Mouse (Mus musculus) midbrain, postnatal 0 days (tissue): ENCODE results near the gene Trhde. TPM values are rescaled to one million over a fixed set of nuclear protein-coding genes. Genes with fewer than 3 reads are reported as not detected.

ENCODE experiments used
- ATAC-seq: fragments of 200-750 bp; cut with Nextera tagmentation; 2 replicates; pipeline ENCODE4 v1.8.0; 2017; ENCODE audit warnings: moderate number of reproducible peaks, mild to moderate bottlenecking, moderate TSS enrichment, moderate library complexity; ENCODE audit not compliant: low FRiP score
- DNase-seq: peaks from one replicate; pipeline ENCODE4 v3.0.0-alpha.2; 2015; ENCODE audit warnings: low spot score
- H3K27ac ChIP-seq: fragments of 300-500 bp; sonication (generic); 2 replicates; pipeline ENCODE4 v1.5.1; 2014; ENCODE audit warnings: low read depth, mild to moderate bottlenecking, low read length, mixed read lengths
- H3K27me3 ChIP-seq: fragments of 300-500 bp; sonication (generic); 2 replicates; pipeline ENCODE4 v1.6.1; 2014; ENCODE audit warnings: low read length, control low read depth, mixed read lengths; ENCODE audit not compliant: insufficient read depth
- H3K36me3 ChIP-seq: fragments of 300-500 bp; sonication (generic); 2 replicates; pipeline ENCODE4 v1.6.1; 2014; ENCODE audit warnings: low read length, control low read depth, mixed read lengths; ENCODE audit not compliant: insufficient read depth
- H3K4me1 ChIP-seq: fragments of 300-500 bp; sonication (generic); 2 replicates; pipeline ENCODE4 v1.6.1; 2014; ENCODE audit warnings: mild to moderate bottlenecking, control low read depth, antibody characterized with exemption, low read length, mixed read lengths; ENCODE audit not compliant: insufficient read depth
- H3K4me2 ChIP-seq: fragments of 300-500 bp; sonication (generic); 2 replicates; pipeline ENCODE4 v1.6.1; 2014; ENCODE audit warnings: low read depth, mild to moderate bottlenecking, low read length, mixed read lengths; ENCODE audit not compliant: poor library complexity, severe bottlenecking
- H3K4me3 ChIP-seq: fragments of 300-500 bp; sonication (generic); 2 replicates; pipeline ENCODE4 v1.5.1; 2014; ENCODE audit warnings: low read depth, mild to moderate bottlenecking, low read length, moderate library complexity
- H3K9ac ChIP-seq: fragments of 300-500 bp; sonication (generic); replicated peaks from 2 replicates; pipeline ENCODE4 v1.6.1; 2014; ENCODE audit warnings: mild to moderate bottlenecking, low read length, moderate library complexity, mixed read lengths; ENCODE audit not compliant: poor library complexity, severe bottlenecking
- H3K9me3 ChIP-seq: fragments of 300-500 bp; sonication (generic); 2 replicates; pipeline ENCODE4 v1.6.1; 2016; ENCODE audit warnings: low read length, control low read depth
- CTCF ChIP-seq: IDR thresholded peaks from 2 replicates; pipeline ENCODE4 v1.5.1; 2016; ENCODE audit warnings: antibody characterized with exemption, mild to moderate bottlenecking
- WGBS: fragments of 180-500 bp; shearing (Covaris S2); extraction: QIAGEN DNeasy Blood & Tissue Kit; methylation state at CpG from one replicate; pipeline ENCODE4 v1.1.7; 2014; 5-methylcytosine and 5-hydroxymethylcytosine counted together
- polyA plus RNA-seq: library from polyadenylated mRNA; unstranded; fragments of >200 nt; fragmentation: Nextera tagmentation; extraction: Ambion mirVana; gene quantifications from 2 replicates; pipeline ENCODE4 v1.2.1, GENCODE M21; 2015
- total RNA-seq: library from RNA; depleted of rRNA; stranded (reverse); fragments of >200 nt; gene quantifications from 2 replicates; pipeline ENCODE4 v1.2.3, GENCODE M21; 2014

Trhde gene
- total and polyA plus RNA-seq, 2 experiments from 2014 or later, result 5.5 to 22.6 TPM

GRCm38 (mm10) chr10:114758614-114759013, 43.5 kb downstream of the Trhde start:
- H3K9ac ChIP-seq, result no peak overlapping the region
- H3K27me3 ChIP-seq, result no peaks in the 10 kb centered on the region
- H3K4me3 ChIP-seq, result no peak overlapping the region
- TF ChIP-seq CTCF, result no peak
- DNase-seq, result peak; percentile 5
- H3K4me2 ChIP-seq, result no peak overlapping the region
- 78% methylated on average over 9 of the region's 9 CpGs for WGBS
- H3K36me3 ChIP-seq, result no peaks in the 10 kb centered on the region
- no peaks in the 10 kb centered on the region for H3K4me1 ChIP-seq
- H3K27ac ChIP-seq, result no peak overlapping the region
- ATAC-seq, result no peak
- H3K9me3 ChIP-seq, result no peaks in the 10 kb centered on the region

- Histone ChIP-seq H3K4me1 (no peaks in the 10 kb centered on the region), H3K9me3 (no peaks in the 10 kb centered on the region), H3K4me3 (no peak overlapping the region), H3K4me2 (no peak overlapping the region), H3K9ac (no peak overlapping the region), H3K27me3 (no peaks in the 10 kb centered on the region), H3K27ac (no peak overlapping the region), H3K36me3 (no peaks in the 10 kb centered on the region)
- ATAC-seq (no peak), DNase-seq (no peak)
- no peak for TF ChIP-seq CTCF
- 76% methylated on average over 15 of the region's 15 CpGs for WGBS
These were observed 59.1 kb downstream of the Trhde start for GRCm38 (mm10) chr10:114742755-114743705.

- no peak for ATAC-seq
- Histone ChIP-seq H3K4me1 (no peaks in the 10 kb centered on the region), H3K4me2 (no peak overlapping the region), H3K27ac (no peak overlapping the region), H3K9me3 (no peaks in the 10 kb centered on the region), H3K27me3 (no peaks in the 10 kb centered on the region), H3K36me3 (no peaks in the 10 kb centered on the region), H3K4me3 (no peak overlapping the region), H3K9ac (no peak overlapping the region)
- TF ChIP-seq CTCF, result no peak
- DNase-seq, result no peak
- WGBS, result 90% methylated on average over 5 of the region's 5 CpGs
These were observed 62.2 kb downstream of the Trhde start for GRCm38 (mm10) chr10:114739916-114740315.

GRCm38 (mm10) chr10:114737581-114737980, 64.5 kb downstream of the Trhde start:
- Histone ChIP-seq H3K4me3 (no peak overlapping the region), H3K4me1 (no peaks in the 10 kb centered on the region), H3K9ac (no peak overlapping the region), H3K27ac (no peak overlapping the region), H3K36me3 (no peaks in the 10 kb centered on the region), H3K4me2 (no peak overlapping the region), H3K27me3 (no peaks in the 10 kb centered on the region), H3K9me3 (no peaks in the 10 kb centered on the region)
- WGBS, result 91% methylated on average over 2 of the region's 2 CpGs
- TF ChIP-seq CTCF, result no peak
- DNase-seq (no peak), ATAC-seq (no peak)

GRCm38 (mm10) chr10:114736377-114736776, 65.7 kb downstream of the Trhde start:
- no peak overlapping the region for H3K9ac ChIP-seq
- no peak overlapping the region for H3K4me2 ChIP-seq
- no peak overlapping the region for H3K4me3 ChIP-seq
- DNase-seq (no peak), ATAC-seq (no peak)
- 91% methylated on average over 3 of the region's 3 CpGs for WGBS
- TF ChIP-seq CTCF, result no peak
- H3K36me3 ChIP-seq, result no peaks in the 10 kb centered on the region
- no peak overlapping the region for H3K27ac ChIP-seq
- no peaks in the 10 kb centered on the region for H3K27me3 ChIP-seq
- H3K4me1 ChIP-seq, result no peaks in the 10 kb centered on the region
- H3K9me3 ChIP-seq, result no peaks in the 10 kb centered on the region

- Histone ChIP-seq H3K4me1 (no peaks in the 10 kb centered on the region), H3K27ac (no peak overlapping the region), H3K4me2 (no peak overlapping the region), H3K9me3 (no peaks in the 10 kb centered on the region), H3K9ac (no peak overlapping the region), H3K36me3 (no peaks in the 10 kb centered on the region), H3K27me3 (no peaks in the 10 kb centered on the region), H3K4me3 (no peak overlapping the region)
- 45% methylated on average over 5 of the region's 5 CpGs for WGBS
- no peak for DNase-seq
- TF ChIP-seq CTCF, result no peak
- ATAC-seq, result no peak
These were observed 66.4 kb downstream of the Trhde start for GRCm38 (mm10) chr10:114735678-114736077.
